In genomic region chr11:76791331-76791730, GRCm38 (mm10) we compare ENCODE assay signal across 23 mouse cellular contexts. TPM values are rescaled to one million over a fixed set of nuclear protein-coding genes. Genes with fewer than 3 reads are reported as not detected.
A peak's percentile ranks its signal among the peaks of the same experiment; 100 is the strongest.
DNase-seq lines count a peak whose midpoint lies in the region; ATAC-seq lines count a peak whose summit lies in the region.
"Had no signal": no experiment of that assay in that cellular context is flagged by ENCODE, and none has a peak within 500 bp of the region (broad histone marks: within the 10 kb centered on the region; RNA-seq: fewer than 3 reads in every experiment).

No protein-coding gene starts in this region.

- intact Hi-C loops in left cerebral cortex, postnatal 4 days (cut with DNase I), result no loop called here

- DNase-seq in intestine, embryonic 14.5 days (ENCODE audit: low spot score), result peak; percentile 9
- peak; percentile 10 for DNase-seq in urinary bladder, postnatal 14 days (ENCODE audit: low spot score)
- DNase-seq in urinary bladder, postnatal 10 days (ENCODE audit: low spot score), result no peak
- DNase-seq in ovary, postnatal 14 days (ENCODE audit: low spot score), result peak; percentile 30
- no peak for DNase-seq in left cerebral cortex, postnatal 4 days
- DNase-seq in gastrocnemius, adult 8-10 months (ENCODE audit: low spot score in 2 of 2), result no peak
- DNase-seq: adrenal gland, postnatal 10 days; cerebellum, adult 8-10 months; forebrain, postnatal 0 days; gastrocnemius, postnatal 25 days; kidney, postnatal 25 days; lung, postnatal 10 days; right cerebral cortex, adult 18-20 months; right cerebral cortex, postnatal 4 days; thymus, adult 2 months; thymus, postnatal 4 days had no signal

- no peak overlapping the region for H3K4me2 ChIP-seq in intestine, embryonic 14.5 days (ENCODE audit: low read length)
- no peak overlapping the region for H3K4me2 ChIP-seq in intestine, embryonic 16.5 days (ENCODE audit: low read depth, low read length)
- H3K4me2 ChIP-seq: hindbrain, embryonic 13.5 days; limb, embryonic 13.5 days; liver, embryonic 12.5 days; midbrain, embryonic 13.5 days; stomach, embryonic 15.5 days had no signal

- no peak overlapping the region for H3K9ac ChIP-seq in intestine, embryonic 14.5 days (ENCODE audit: low read length)
- no peak overlapping the region for H3K9ac ChIP-seq in intestine, embryonic 16.5 days (ENCODE audit: low read depth, low read length)
- H3K9ac ChIP-seq: forebrain, postnatal 0 days; hindbrain, embryonic 13.5 days; limb, embryonic 13.5 days; liver, embryonic 12.5 days; midbrain, embryonic 13.5 days; stomach, embryonic 15.5 days had no signal

- H3K27me3 ChIP-seq in intestine, embryonic 14.5 days (replicated peaks; ENCODE audit: control insufficient read depth, insufficient read depth, low read length), result no peaks in the 10 kb centered on the region
- H3K27me3 ChIP-seq in intestine, embryonic 16.5 days (replicated peaks; ENCODE audit: control insufficient read depth, insufficient read depth, low read length), result no peaks in the 10 kb centered on the region
- H3K27me3 ChIP-seq: hindbrain, embryonic 13.5 days; limb, embryonic 13.5 days; liver, embryonic 12.5 days; midbrain, embryonic 13.5 days; stomach, embryonic 15.5 days had no signal

- no peak overlapping the region for H3K4me3 ChIP-seq in intestine, embryonic 14.5 days (ENCODE audit: low read depth, low read length)
- no peak overlapping the region for H3K4me3 ChIP-seq in intestine, embryonic 16.5 days (ENCODE audit: low read length)
- H3K4me3 ChIP-seq: hindbrain, embryonic 13.5 days; limb, embryonic 13.5 days; liver, embryonic 12.5 days; midbrain, embryonic 13.5 days; stomach, embryonic 15.5 days had no signal

- no peak for ATAC-seq in intestine, embryonic 14.5 days (replicated peaks; ENCODE audit: low FRiP score, low TSS enrichment, low read depth)
- no peak for ATAC-seq in intestine, embryonic 16.5 days
- ATAC-seq: forebrain, postnatal 0 days; intestine, postnatal 0 days; liver, embryonic 12.5 days; midbrain, embryonic 13.5 days had no signal

- WGBS in intestine, embryonic 14.5 days, result 91% methylated on average over 7 of the region's 7 CpGs
- 88% methylated on average over 7 of the region's 7 CpGs for WGBS in intestine, embryonic 16.5 days

- H3K36me3 ChIP-seq in intestine, embryonic 14.5 days (ENCODE audit: control insufficient read depth, insufficient read depth, low read length), result peaks cover 33% of the 10 kb centered on the region
- H3K36me3 ChIP-seq in intestine, embryonic 16.5 days (ENCODE audit: control insufficient read depth, insufficient read depth, low read length), result no peaks in the 10 kb centered on the region

- no peak overlapping the region for H3K27ac ChIP-seq in intestine, embryonic 14.5 days (ENCODE audit: low read depth)
- H3K27ac ChIP-seq in intestine, embryonic 16.5 days (ENCODE audit: low read length), result no peak overlapping the region
- H3K27ac ChIP-seq: hindbrain, embryonic 13.5 days; limb, embryonic 13.5 days; liver, embryonic 12.5 days; midbrain, embryonic 13.5 days; stomach, embryonic 15.5 days had no signal

- H3K9me3 ChIP-seq in intestine, embryonic 14.5 days (ENCODE audit: control insufficient read depth, low read length), result no peaks in the 10 kb centered on the region
- no peaks in the 10 kb centered on the region for H3K9me3 ChIP-seq in intestine, embryonic 16.5 days (ENCODE audit: control insufficient read depth, low read length)
- H3K9me3 ChIP-seq: hindbrain, embryonic 13.5 days; limb, embryonic 13.5 days; liver, embryonic 12.5 days; midbrain, embryonic 13.5 days; stomach, embryonic 15.5 days had no signal

- no peaks in the 10 kb centered on the region for H3K4me1 ChIP-seq in intestine, embryonic 14.5 days (replicated peaks; ENCODE audit: control insufficient read depth, insufficient read depth, low read length)
- H3K4me1 ChIP-seq in intestine, embryonic 16.5 days (ENCODE audit: control insufficient read depth, insufficient read depth, low read length), result no peaks in the 10 kb centered on the region
- H3K4me1 ChIP-seq: hindbrain, embryonic 13.5 days; limb, embryonic 13.5 days; liver, embryonic 12.5 days; midbrain, embryonic 13.5 days; stomach, embryonic 15.5 days had no signal

RNA-seq across cellular contexts. Expression of gene Gosr1, which starts 28.0 kb away (rescaled TPM):
- 31.6 and 34.1 TPM in 2 replicates for polyA plus RNA-seq in intestine, embryonic 14.5 days (2014; fragmentation: Nextera tagmentation; extraction: Ambion mirVana)
- 28.5 and 30.3 TPM in 2 replicates for polyA plus RNA-seq in intestine, embryonic 16.5 days (2015; fragmentation: Nextera tagmentation; extraction: Ambion mirVana)
- total RNA-seq in left cerebral cortex, postnatal 4 days (2021), result 10 to 100 TPM; 36.6 to 41.2 TPM
- 10 to 100 TPM; 15.9 to 26.4 (median 18.8) TPM for total RNA-seq in gastrocnemius, adult 8-10 months (2022)

RNA-seq across cellular contexts. Expression of gene Cpd, which starts 55.5 kb away (rescaled TPM):
- polyA plus RNA-seq in intestine, embryonic 14.5 days (2014; fragmentation: Nextera tagmentation; extraction: Ambion mirVana), result 17.5 and 20.9 TPM in 2 replicates
- polyA plus RNA-seq in intestine, embryonic 16.5 days (2015; fragmentation: Nextera tagmentation; extraction: Ambion mirVana), result 4.7 and 5.4 TPM in 2 replicates
- total RNA-seq in left cerebral cortex, postnatal 4 days (2021), result 10 to 100 TPM; 56.8 to 56.9 TPM
- 10 to 100 TPM; 26.9 to 31.3 (median 28.8) TPM for total RNA-seq in gastrocnemius, adult 8-10 months (2022)

Comparison
In these comparisons a context has a peak if more than half of its experiments do, and no peak if none do; other contexts are left out.
1. DNase-seq: peak in intestine, embryonic 14.5 days (single experiment), urinary bladder, postnatal 14 days (single experiment) and ovary, postnatal 14 days (single experiment); none in urinary bladder, postnatal 10 days (single experiment), left cerebral cortex, postnatal 4 days (single experiment) and gastrocnemius, adult 8-10 months (0 of 2).